Mouse (Mus musculus): Measurements from ENCODE around the gene Tmem56.

The Tmem56 gene

DNA sequence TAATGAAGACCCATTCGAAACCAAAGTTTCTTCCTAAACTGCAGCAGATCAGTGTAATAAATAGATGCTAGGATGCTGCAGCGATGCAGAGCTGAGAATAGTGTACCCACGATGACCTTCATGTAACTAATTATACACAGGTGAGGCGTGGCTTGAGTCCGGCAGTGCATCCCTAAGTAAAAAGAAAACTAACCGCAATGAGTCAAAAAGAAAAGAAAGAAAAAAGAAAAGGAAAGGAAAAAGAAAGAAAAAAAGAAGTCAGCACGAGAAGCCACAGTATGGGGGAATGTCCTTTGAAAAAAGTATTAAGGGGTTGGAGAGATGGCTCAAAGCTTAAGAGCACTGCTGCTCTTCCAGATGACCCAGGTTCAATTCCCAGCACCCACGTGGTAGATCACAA is 58.1 kb downstream of the Tmem56 start:
- no peak for DNase-seq

DNA sequence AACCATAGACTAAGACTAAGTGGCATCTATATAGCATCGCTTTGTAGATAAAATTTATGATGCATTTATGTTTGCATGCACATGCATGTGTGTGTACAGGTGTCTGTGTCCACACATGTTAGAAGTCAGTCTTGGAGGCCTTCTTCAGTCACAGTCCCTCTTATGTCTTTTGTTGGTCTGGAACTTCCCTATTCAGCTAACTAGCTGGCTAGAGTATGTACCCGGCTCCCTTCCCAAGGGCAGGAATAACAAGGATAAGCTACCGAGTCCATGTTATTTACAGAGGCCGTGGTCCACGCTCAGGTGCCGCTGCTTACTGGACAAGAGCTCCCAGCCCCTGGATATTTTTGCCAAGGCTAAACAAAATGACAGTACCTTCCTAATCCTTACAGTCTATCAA is 58.7 kb downstream of the Tmem56 start:
- DNase-seq, result no peak

DNA sequence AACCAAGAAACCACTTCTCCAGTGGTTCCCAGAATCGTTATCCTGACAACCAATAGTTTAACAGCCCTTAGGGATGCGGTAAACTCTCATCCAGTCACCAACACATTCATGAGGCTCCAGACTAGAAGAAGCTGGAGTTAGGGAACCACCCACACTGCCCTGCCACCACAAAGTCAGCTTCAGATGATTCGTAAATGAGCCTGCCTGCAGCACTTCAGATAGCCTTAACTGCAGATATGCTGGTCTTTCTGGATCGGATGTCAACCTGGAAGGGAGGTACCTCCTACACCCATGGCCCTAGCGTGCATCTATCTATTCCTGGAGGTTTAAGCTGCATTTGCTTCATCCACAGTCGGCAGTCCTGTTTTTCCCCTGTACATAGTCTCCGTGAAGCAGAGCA is 60.9 kb downstream of the Tmem56 start:
- no peak for DNase-seq

DNA sequence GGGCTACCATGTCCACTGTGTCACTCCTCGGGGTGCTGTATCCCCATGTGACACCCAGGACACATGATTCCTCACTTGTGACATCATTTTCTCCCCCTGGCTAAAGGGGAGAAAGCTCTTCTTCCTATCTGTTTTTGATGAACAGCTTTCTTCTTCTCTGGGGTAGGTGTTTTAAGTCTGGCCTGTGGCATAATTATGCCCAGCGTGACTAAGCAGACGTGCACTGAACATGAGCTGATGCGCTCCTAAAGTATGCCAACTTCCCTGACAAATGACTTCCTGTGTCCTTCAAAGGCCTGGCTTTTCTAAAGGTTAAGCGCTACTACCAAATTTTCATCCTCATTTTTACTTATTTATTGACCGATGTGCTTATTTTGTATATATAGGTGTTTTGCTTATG is 65.9 kb downstream of the Tmem56 start:
- no peak for DNase-seq

DNA sequence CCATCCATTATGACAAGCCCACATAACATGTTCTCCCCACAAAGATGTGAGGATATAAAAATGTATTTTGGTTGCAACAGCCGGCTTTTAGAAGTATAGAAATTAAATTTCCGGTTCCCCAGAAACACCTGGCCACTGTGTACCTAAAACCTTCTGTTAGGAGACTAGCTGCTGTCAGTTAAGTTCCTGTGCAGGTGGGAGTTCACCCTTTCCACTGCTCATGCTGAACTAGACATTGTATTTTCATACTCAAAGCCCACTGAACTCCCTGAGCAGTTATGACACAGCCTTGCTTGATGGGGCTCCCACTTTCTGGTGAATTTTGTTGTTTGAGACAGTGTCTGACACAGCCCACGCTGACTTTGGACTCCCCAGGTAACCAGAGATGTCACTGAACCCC is 69.4 kb downstream of the Tmem56 start:
- DNase-seq, result no peak

DNA sequence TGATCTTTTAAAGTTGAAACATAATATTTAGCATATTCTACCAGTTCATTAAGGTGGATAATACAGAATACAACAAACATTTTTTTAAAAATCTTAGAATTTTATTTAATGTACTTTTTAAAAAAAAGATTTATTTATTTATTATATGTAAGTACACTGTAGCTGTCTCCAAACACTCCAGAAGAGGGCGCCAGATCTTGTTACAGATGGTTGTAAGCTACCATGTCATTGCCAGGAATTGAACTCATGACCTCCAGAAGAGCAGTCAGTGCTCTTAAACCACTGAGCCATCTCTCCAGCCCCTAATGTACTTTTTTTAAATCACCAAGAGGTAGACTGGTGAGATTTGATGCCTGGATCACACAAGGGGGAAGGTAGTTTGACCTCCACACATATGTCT is 70.7 kb downstream of the Tmem56 start:
- peak; percentile 20 to 35 for DNase-seq

DNA sequence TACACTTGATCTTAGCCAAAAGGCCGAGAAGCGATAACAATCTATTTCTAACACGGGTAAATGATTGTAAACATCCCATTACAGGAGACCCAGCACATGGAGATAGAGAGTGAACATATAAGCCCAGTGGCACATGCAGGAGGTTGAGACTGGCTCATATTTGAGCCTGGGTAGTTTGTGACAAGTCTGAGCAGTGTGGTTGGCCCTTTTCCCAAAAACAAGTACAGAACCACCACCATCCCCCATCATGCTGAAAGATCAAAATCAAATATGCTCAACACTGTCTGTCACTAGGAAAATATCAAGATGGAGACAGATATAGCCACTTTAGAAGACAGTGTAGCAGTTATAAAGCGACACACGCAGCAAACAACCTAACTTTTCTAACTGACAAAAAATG is 73.9 kb downstream of the Tmem56 start:
- no peak for DNase-seq

DNA sequence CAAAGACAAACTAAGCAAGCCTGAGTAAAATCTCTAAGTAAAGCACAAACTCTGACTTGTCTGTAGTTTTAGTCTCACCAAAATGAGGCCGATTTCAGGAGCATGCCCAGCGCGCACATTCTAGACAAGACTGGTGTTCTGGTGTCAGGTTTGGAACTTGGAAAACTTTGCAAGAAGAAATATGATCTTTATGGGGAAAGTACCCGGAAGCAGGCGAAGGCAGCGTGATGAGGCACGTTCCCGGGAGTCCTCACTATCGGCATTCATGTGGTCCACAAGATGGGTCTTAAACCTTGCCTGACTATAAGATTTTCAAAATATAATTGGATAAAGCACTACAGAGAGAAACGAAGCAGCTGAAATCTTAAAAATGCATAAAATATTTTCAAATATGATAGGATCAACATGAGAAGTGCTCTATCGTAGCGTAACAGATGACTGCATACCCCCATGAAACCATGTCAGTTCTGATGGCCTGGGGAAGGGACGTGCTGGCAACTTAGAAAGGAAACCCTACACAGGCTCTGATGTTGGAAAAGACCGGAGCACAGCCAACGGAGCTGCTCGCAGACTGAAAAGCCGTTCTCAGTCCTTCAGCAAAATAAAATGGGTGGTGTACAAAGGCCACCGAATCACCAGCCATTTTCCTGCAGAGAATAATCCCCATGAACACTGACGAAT is 76.6 kb downstream of the Tmem56 start:
- no peak for DNase-seq

DNA sequence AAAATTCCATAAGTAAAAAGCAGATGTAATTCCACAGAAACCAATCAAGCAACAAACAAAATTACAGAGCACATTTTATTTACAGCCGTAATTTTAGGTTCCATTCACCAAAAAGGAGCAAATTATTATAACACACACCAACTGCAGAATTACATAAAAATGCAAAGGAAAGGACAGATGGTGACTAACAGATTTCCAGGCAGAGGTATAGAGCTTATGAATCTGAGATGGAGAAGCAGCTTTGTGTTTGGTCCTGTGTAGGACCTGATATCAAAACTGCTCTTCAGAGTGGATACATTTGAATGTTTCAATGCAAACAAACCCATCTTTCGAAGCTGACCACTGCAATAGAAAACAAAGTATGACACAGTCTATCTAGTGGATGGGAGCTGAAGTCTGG is 80.3 kb downstream of the Tmem56 start:
- DNase-seq, result no peak

DNA sequence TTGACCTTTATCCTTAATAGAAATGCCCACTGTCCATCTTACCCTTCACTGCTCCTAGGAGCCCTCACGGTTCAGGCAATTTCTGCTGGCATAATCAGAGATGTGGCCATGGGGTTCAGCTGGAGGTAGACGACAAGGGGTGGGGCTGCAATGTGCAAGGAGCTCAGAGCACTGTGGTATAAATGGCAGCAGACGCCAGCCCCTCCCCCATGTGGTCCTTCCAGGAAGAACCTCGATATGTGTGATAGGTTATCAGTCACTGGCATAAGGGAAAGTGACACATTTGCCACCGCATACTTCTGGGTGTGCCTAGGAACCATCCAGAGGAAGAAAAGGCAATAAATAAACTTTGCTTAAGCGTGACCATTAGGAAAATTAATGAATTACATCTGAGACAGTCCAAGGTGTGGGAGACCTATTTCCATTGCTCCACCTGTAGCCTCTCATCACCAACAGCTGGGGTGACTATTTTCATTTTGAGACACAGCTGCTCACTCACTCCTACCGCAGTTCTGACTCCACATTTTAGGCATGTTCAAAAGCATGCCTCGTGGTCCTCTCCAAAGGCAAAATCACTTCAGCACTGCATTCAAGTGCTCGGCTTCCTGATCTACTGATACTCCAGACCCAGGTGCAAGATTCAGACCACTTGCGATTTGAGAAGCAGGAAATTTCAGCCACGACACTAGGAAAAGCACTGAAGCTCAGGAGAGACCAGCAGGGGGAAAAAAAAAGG is 81.7 kb downstream of the Tmem56 start:
- no peak for DNase-seq

DNA sequence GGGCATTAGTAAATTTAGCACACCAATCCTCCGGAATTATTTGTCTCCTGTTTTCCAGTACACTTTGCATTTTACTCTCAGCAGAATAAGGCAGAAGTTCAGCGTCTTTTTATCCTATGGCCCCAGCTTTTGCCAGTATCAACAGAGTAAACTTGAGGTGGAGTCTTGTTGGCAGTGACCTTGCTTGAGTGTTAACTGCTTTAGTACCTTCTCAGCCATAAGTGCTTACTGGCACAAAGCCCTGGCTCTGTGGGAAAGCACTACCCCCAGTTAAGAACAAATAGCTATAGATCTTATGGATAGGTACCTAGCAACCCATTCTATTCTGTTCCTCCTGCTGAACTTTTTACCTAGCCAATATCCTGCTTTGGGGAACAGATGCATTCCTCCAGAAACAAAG is 93.7 kb downstream of the Tmem56 start:
- no peak for DNase-seq

DNA sequence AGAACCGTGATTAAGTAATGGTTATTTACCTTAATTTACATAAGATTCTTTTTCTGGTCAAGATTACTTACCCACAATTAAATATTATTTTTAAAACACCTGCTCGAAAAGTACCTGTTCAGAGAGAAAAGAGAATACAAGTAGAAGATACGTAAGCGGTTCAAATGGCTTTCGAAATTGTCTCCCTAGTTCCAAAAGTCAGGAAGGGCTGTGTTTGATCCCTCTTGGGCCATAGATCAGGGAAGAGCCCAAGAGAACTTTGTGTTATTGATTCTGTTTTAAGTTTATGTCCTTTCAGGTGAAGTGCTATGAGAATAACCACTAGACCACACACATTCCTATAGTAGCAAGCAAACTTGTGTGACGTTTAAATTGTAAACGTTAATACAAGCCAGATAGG is 95.4 kb downstream of the Tmem56 start:
- DNase-seq, result no peak

DNA sequence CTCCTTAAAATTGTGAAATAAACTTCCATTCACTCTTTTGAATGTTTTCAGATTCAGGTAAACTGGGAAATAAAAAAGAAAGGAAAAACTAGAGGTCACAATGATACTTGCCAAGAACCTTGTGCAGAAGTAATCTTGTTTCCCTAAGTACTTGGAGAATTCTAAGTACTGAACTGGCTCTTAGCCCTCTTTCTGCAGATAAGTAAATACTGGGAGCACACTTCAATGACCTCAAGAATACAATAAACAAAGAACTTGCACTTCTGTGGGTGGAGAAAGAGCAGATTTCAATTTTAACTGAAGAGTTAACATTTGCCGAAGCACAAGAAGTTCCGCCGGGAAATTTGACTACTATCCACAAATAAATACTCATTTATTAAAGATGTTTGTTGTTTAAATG is 96.0 kb downstream of the Tmem56 start:
- no peak for DNase-seq

DNA sequence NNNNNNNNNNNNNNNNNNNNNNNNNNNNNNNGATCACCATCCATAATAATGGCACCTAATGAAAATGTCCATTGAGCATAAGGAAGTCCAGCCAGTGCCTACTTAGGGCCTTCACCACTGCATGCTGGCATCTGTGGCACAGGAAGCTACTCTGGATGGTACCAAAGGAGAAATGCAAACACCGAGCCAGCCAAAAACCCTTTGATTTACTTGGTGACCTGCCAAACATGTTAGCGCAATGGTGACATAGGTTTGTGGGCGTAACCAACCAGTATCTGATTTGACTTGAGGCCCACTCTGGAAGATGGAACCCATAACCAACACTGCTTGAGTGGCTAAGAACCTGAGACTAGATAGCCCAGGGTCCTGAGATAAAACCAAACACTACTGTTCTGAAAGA is 97.7 kb downstream of the Tmem56 start:
- no peak for DNase-seq

DNA sequence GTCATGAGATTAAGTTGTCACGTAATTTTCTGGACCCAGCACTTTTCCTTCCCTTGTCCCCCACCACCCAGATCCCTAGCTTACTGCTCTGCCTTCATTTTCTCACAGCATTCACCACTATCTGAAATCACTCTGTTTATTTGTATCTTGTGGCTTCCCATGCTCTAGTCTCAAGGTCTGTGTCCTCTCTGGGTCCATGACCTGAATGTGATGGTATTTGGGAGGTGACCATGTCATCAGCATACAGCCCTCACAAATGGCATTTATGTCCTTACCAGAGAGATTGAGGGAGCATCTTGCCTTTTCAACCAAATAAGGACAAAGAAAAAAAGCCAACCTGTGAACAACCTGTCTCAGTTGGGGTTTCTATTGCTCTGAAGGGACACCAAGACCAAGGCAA is 106.9 kb downstream of the Tmem56 start:
- no peak for DNase-seq

DNA sequence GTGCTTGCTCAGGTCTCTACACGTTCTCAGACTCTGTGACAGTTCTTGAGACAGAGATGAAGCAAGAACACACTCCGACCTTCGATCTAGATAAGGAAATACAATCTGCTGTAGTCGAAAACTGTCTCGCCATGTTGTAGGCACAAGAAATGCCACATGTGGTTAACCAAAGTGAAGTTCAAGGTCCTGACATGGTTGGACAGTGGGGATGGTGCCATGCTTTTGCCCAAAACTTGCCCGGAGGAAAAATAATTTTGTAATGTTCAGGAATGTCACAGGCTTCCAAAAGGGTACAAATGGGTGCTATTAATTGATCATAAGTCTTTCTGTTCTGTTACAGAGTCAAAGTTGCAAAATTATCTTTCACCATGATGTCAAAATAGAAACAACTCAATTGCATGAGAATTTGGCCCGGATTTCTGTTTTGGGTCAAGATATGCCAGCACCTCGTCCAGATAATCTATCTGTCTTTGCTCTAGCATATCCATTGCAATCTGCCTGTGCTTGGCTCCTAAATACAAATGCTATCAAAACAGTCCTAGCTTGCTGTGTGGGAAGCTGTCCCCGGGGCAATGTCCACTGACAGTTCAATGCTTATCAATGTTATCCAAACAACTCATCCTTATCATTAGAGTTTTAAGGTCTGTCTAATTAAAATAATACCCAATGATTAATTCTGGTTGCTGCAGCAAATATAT is 108.5 kb downstream of the Tmem56 start:
- no peak for DNase-seq

DNA sequence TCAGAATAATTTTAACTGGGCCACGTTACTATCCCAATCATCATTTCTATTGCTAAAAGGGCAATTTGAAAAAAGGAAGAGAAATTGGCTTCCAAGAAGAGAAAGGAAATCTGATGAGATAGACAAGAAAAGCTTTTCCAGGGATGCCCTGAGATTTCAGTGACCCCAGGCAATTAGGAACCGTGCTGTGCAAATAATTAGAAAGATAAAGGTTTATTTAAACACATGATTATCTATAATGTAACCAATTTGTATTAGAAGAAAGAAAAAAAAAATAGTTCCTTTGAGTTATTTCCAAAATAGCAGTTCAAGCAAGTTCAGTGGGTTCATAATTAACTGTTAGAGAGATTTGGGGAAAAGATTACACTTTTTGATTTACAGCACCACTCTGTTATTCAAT is 110.2 kb downstream of the Tmem56 start:
- no peak for DNase-seq

DNA sequence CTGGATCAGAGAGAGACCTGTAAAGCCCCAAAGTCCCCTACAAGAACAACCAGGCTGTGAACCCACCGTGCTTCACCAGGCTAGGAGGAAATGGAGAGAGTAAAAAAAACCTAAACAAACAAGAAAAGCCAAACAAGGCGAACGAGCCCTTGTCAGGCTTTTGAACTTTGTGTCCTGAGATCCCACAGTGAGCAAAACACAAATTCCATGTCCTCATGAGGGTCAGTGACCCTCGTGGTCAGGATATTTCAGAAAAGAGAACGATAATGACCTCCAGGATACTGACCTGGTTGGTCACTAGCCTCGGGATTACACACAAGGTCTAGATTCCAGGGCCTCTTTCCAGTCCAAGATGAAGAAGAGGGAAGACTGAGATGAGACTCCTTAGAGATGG is 111.0 kb downstream of the Tmem56 start:
- no peak for DNase-seq

DNA sequence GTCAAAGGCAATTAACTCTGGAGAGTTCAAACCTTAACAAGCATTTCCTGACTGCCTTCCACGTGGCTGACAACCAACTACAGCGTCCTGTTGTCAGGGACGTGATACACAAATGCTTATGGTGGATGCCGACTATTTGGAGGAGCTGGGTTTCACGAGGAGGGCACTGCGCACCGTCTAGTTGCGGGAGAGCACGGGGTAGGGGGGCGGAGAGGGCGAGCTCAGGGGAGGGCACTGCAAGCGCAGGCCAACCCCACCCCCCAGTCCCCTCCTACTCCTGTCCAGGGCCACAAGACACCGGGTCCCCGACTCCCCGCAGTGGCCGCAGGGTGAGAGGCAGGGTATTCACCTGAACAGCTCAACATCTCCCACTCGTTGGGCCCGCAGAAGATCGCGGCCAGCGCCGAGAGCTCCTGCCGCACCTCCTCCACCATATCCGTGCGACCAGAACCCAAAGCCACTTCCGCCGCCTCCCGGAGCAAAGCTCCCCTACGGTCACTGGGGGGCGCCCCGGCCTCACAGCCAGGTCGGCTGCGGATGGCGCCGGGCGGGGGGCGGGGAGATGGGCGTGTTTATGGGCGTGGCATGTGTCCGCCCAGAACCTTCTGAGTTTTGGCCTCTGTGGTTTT is 111.5 kb downstream of the Tmem56 start, which contains the start of gene Rwdd3:
Gene Rwdd3, minus strand, starts transcription at position 453 of the 629 bp plus-strand sequence.
- DNase-seq, result peak; percentile 88 to 94

DNA sequence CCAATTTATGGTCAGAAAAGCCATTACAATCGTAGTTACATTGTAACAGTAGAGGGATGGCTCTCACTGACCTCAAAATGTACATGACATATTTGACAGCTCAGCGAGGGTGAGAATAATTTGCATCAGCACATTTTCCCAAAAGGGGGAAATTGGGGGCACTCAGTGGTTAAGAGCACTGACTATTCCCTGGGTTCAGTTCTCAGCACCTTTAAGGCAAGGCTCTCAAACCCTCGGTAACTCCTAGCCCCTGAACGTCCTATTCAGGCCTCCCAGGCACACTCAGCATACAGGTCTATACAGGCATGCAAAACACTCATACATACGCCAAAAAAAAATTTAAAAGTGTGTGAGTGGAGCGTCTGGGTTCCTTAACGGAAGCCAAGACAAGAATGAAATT is 112.3 kb downstream of the Tmem56 start:
- no peak for DNase-seq

DNA sequence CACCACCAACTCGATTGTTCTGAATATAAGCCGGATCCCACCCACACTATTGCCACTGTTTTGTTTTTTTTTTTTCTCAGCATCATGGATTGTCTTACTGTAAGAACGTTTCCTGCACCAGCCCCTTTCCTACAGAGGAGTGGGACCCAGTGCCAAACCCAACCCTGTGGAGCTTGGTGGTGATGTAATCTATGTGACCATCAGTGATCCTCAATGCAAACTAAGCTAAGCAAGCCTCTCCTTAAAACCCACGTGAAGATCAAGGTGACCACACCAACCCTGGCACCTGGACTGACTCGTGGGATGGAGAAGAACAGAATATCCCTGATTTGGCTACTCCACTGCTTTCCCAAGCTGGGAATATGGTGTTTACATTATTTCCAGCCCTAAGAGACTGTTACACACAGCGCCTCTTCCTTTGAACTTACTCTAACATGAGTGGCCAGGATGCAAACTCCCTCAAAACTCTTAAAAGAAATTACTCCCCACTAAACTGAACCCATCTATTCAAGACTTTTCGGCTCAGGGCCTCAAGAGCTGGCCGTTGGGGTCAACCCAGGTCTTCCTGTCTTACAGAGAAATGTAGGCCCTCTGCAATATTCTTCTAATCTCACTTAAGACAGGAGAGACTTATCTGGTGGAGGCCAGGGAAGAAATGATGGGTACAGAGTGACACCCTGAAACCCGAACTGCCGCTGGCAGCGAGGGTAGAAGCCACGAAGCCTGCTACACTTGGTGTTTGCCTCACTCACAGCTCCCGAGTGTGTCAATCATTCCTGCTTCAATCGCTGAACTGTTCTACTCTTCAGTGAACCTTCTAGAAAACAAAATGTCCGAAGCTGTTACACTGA is 113.6 kb downstream of the Tmem56 start:
- DNase-seq, result no peak

DNA sequence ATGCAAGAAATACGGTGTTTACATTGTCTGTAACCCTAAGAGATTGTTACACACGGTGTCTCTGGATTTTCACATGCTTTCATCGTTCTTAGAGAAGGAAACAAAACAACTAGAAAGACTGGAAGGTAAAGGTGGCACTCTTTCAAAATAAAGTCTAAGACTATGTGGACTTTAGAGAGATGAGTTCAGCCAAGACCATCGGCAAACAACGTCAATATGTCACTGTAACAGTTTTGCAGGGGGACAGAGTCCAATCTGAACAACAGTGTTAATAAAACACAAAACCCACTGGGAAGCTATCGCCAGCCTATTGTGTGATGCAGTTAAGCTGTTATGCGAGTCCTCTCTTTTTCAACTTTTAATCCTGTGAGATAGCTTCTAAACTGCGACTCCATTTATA is 114.3 kb downstream of the Tmem56 start:
- no peak for DNase-seq
